Mouse (Mus musculus): Measurements from ENCODE around the gene Tdp2.

Gene Tdp2

GRCm38 (mm10) chr13:24831353-24832130 is at the start of gene Tdp2, which contains the start of gene Acot13:
Gene Tdp2, plus strand, starts transcription at chr13:24831679.
Gene Acot13, minus strand, starts transcription at chr13:24831540.
- DNase-seq: peak; percentile 95 to 98

GRCm38 (mm10) chr13:24781916-24782315 is 49.6 kb upstream of the Tdp2 start:
- peak in 1 of 2 experiments; percentile 28 for DNase-seq

GRCm38 (mm10) chr13:24786014-24786490 is 45.4 kb upstream of the Tdp2 start:
- DNase-seq: no peak

GRCm38 (mm10) chr13:24787477-24787876 is 44.0 kb upstream of the Tdp2 start:
- DNase-seq: no peak

- DNase-seq: peak; percentile 47 to 62
These were observed 40.1 kb upstream of the Tdp2 start for GRCm38 (mm10) chr13:24791349-24791748.

- DNase-seq: no peak
These were observed 39.0 kb upstream of the Tdp2 start for GRCm38 (mm10) chr13:24792411-24793045.

- no peak for DNase-seq
These were observed 32.8 kb upstream of the Tdp2 start for GRCm38 (mm10) chr13:24798686-24799085.

GRCm38 (mm10) chr13:24799378-24799777 is 32.1 kb upstream of the Tdp2 start:
- DNase-seq: no peak

GRCm38 (mm10) chr13:24799925-24800673 is 31.4 kb upstream of the Tdp2 start:
- DNase-seq: peak; percentile 32 to 46

- DNase-seq: peak; percentile 97 to 98
These were observed 30.7 kb upstream of the Tdp2 start for GRCm38 (mm10) chr13:24800674-24801307.

GRCm38 (mm10) chr13:24801308-24801921 is 30.1 kb upstream of the Tdp2 start, which contains the start of gene BC005537:
Gene BC005537, plus strand, starts transcription at chr13:24801657.
- peak in 1 of 2 experiments; percentile 76 for DNase-seq

- DNase-seq: peak; percentile 31 to 54
These were observed 29.3 kb upstream of the Tdp2 start for GRCm38 (mm10) chr13:24802131-24802691.

- no peak for DNase-seq
These were observed 28.3 kb upstream of the Tdp2 start for GRCm38 (mm10) chr13:24803196-24803595.

GRCm38 (mm10) chr13:24806079-24806478 is 25.4 kb upstream of the Tdp2 start:
- no peak for DNase-seq

- no peak for DNase-seq
These were observed 19.0 kb upstream of the Tdp2 start for GRCm38 (mm10) chr13:24812521-24812920.

GRCm38 (mm10) chr13:24814616-24815015 is 16.9 kb upstream of the Tdp2 start:
- no peak for DNase-seq

- peak; percentile 9 to 29 for DNase-seq
These were observed 15.1 kb upstream of the Tdp2 start for GRCm38 (mm10) chr13:24816125-24817092.

- no peak for DNase-seq
These were observed 11.5 kb upstream of the Tdp2 start for GRCm38 (mm10) chr13:24819931-24820330.

- no peak for DNase-seq
These were observed 8.7 kb upstream of the Tdp2 start for GRCm38 (mm10) chr13:24822663-24823343.

GRCm38 (mm10) chr13:24824647-24825046 is 6.8 kb upstream of the Tdp2 start:
- no peak for DNase-seq

Measured in lung, postnatal 4 days (tissue).